Mouse (Mus musculus): Measurements from ENCODE around the gene Zcchc7. TPM values are rescaled to one million over a fixed set of nuclear protein-coding genes. Genes with fewer than 3 reads are reported as not detected.

Gene Zcchc7
- total and polyA plus RNA-seq, 2 experiments from 2014 or later: 18.9 to 31.6 TPM

DNA sequence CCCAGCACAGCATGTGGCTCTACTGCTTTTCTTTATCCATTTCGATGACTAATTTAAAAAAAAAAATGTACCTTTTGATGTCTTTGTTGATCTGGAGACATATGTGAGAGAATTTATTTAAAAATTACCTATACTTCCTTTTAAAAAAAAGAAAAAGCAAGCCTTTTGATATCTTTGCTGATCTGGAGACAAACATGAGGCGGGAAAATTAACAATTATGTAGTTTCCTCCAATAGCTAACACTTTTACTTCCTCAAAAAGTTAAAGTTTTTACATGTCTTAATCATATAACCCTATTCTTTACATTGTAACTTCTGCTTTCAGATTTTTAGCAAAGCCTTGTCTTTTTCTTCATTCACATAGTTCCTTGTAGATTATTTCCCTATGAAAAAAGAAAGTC, 155.2 kb downstream of the Zcchc7 start:
- ATAC-seq (no peak), DNase-seq (ENCODE audit: low spot score) (no peak)
- Histone ChIP-seq H3K9me3 (ENCODE audit: low read length) (no peaks in the 10 kb centered on the region), H3K4me3 (ENCODE audit: low read length) (no peak overlapping the region), H3K4me2 (ENCODE audit: low read depth, low read length) (no peak overlapping the region), H3K4me1 (ENCODE audit: insufficient read depth, low read length) (peaks cover 3% of the 10 kb centered on the region; the same call in 1 of the 2 replicates), H3K36me3 (ENCODE audit: insufficient read depth, low read length) (no peaks in the 10 kb centered on the region), H3K27me3 (ENCODE audit: insufficient read depth, low read length) (no peaks in the 10 kb centered on the region), H3K27ac (no peak overlapping the region), H3K9ac (replicated peaks; ENCODE audit: low read length) (no peak overlapping the region)
- TF ChIP-seq CTCF (IDR thresholded peaks at IDR 0.05; ENCODE audit: low read depth): no peak
- 60% methylated on average over 2 of the region's 2 CpGs for WGBS

DNA sequence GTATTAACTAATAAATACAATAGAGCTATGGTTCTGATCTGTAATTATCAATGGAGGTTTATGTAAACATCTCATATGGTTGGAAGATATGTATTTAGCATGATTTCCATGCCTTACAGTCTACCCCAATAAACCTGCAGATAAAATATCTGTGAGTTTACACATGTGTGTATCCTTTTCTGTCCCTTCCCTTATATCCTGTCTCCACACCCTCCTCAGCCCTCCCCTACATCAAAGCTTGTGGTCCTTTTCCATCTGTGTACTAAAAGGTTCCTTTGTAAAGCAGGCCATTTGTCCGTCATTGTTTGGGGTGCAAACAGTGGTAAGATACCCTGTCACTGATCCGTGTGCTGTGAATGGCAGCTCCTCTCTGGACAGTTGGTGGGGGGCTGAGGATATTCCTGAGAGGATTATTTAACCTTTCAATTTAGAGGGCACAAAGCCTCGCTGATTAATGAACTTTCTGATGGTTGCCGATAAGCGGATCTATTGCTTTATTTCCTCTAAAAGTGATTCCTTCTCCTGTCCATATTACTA, 161.7 kb downstream of the Zcchc7 start:
- no peaks in the 10 kb centered on the region for H3K4me1 ChIP-seq (ENCODE audit: insufficient read depth, low read length)
- no peak overlapping the region for H3K9ac ChIP-seq (replicated peaks; ENCODE audit: low read length)
- no peak for ATAC-seq
- WGBS: 43% methylated on average over 5 of the region's 5 CpGs
- H3K36me3 ChIP-seq (ENCODE audit: insufficient read depth, low read length): no peaks in the 10 kb centered on the region
- H3K4me2 ChIP-seq (ENCODE audit: low read depth, low read length): no peak overlapping the region
- no peak overlapping the region for H3K4me3 ChIP-seq (ENCODE audit: low read length)
- no peaks in the 10 kb centered on the region for H3K9me3 ChIP-seq (ENCODE audit: low read length)
- H3K27ac ChIP-seq: no peak overlapping the region
- DNase-seq (ENCODE audit: low spot score): no peak
- H3K27me3 ChIP-seq (ENCODE audit: insufficient read depth, low read length): no peaks in the 10 kb centered on the region
- no peak for TF ChIP-seq CTCF (IDR thresholded peaks at IDR 0.05; ENCODE audit: low read depth)

DNA sequence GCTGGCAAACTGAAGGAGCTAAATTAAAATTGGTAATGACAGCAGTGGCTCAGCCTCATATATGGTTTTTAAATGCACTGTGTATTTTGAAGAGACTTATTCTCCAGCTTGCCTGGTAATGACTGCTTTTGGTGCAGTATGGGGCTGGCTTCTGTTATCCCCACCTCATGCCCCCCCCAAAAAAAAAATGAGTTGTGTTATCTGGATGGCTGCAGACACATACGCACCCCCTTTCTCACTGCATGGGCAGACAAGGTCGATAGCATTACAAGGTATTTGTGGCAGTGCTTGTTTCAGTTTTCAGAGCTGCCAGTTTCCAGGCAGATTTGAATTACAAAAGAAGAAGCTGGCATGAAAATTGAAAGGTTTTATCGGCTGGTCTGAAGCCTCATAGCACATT, 162.2 kb downstream of the Zcchc7 start:
- Histone ChIP-seq H3K4me1 (ENCODE audit: insufficient read depth, low read length) (no peaks in the 10 kb centered on the region), H3K4me3 (ENCODE audit: low read length) (no peak overlapping the region), H3K27me3 (ENCODE audit: insufficient read depth, low read length) (no peaks in the 10 kb centered on the region), H3K9me3 (ENCODE audit: low read length) (no peaks in the 10 kb centered on the region), H3K27ac (no peak overlapping the region), H3K4me2 (ENCODE audit: low read depth, low read length) (no peak overlapping the region), H3K9ac (replicated peaks; ENCODE audit: low read length) (no peak overlapping the region), H3K36me3 (ENCODE audit: insufficient read depth, low read length) (no peaks in the 10 kb centered on the region)
- DNase-seq (ENCODE audit: low spot score) (no peak), ATAC-seq (no peak)
- TF ChIP-seq CTCF (IDR thresholded peaks at IDR 0.05; ENCODE audit: low read depth): no peak
- WGBS: 15% methylated on average over 3 of the region's 3 CpGs

DNA sequence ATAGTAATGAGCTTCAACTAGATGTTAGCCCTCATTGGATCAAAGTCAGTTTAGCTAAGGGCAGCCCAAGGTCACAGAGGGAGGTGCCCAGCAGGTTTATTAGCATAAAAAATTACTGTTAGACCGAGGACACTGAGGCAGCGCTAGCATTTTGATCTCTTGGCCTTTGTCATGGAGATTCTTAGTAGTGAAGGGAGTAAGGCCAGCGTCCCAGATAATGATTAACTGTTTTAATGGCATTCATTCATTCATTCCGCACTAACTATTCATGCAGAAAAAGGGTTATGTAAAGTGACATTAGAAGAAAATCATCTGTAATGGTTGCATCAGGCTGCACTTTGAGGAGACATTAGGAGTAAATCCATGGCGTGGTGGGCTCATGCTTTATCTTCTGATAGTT, 165.2 kb downstream of the Zcchc7 start:
- Histone ChIP-seq H3K4me2 (ENCODE audit: low read depth, low read length) (no peak overlapping the region), H3K36me3 (ENCODE audit: insufficient read depth, low read length) (no peaks in the 10 kb centered on the region), H3K27me3 (ENCODE audit: insufficient read depth, low read length) (no peaks in the 10 kb centered on the region), H3K27ac (no peak overlapping the region), H3K9me3 (ENCODE audit: low read length) (no peaks in the 10 kb centered on the region), H3K4me1 (ENCODE audit: insufficient read depth, low read length) (no peaks in the 10 kb centered on the region), H3K9ac (replicated peaks; ENCODE audit: low read length) (no peak overlapping the region), H3K4me3 (ENCODE audit: low read length) (no peak overlapping the region)
- no peak for TF ChIP-seq CTCF (IDR thresholded peaks at IDR 0.05; ENCODE audit: low read depth)
- DNase-seq (ENCODE audit: low spot score): no peak
- no peak for ATAC-seq
- WGBS: 44% methylated on average over 5 of the region's 5 CpGs

DNA sequence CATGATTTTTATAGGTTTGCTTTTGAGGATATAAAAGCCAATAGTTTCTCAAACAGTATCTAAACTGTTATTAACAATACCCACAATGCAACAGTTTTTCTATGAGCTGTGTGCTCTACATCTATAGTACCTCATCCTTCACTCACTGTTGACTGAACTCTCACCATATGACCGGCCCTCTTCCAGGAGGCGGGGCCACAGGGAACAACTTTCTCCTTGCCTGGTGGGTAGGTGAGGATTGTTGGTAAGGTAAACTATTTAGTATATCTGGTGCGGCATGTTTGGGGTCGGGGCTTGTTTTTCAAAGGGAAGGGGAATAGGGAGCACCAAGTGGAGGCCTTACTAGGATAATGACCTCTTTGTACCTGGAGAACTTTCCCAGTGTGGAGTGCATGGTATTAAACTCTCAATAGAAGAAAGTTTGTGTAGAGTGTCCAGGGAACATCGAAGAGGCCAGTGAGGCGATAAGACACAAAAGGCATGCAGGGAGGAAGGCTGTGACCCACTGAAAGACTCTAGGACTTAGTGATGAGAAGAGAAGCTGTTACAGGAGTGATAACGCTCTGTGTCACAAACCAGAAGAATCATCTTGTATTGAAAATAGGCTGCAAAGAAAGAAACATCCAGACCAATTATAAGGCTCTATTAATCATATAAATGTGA, 166.9 kb downstream of the Zcchc7 start:
- Histone ChIP-seq H3K4me2 (ENCODE audit: low read depth, low read length) (no peak overlapping the region), H3K27me3 (ENCODE audit: insufficient read depth, low read length) (no peaks in the 10 kb centered on the region), H3K4me1 (ENCODE audit: insufficient read depth, low read length) (no peaks in the 10 kb centered on the region), H3K27ac (no peak overlapping the region), H3K9me3 (ENCODE audit: low read length) (no peaks in the 10 kb centered on the region), H3K9ac (replicated peaks; ENCODE audit: low read length) (no peak overlapping the region), H3K36me3 (ENCODE audit: insufficient read depth, low read length) (peaks cover 4% of the 10 kb centered on the region; the same call in 1 of the 2 replicates), H3K4me3 (ENCODE audit: low read length) (no peak overlapping the region)
- WGBS: 93% methylated on average over 7 of the region's 7 CpGs
- DNase-seq (ENCODE audit: low spot score) (no peak), ATAC-seq (no peak)
- TF ChIP-seq CTCF (IDR thresholded peaks at IDR 0.05; ENCODE audit: low read depth): no peak

DNA sequence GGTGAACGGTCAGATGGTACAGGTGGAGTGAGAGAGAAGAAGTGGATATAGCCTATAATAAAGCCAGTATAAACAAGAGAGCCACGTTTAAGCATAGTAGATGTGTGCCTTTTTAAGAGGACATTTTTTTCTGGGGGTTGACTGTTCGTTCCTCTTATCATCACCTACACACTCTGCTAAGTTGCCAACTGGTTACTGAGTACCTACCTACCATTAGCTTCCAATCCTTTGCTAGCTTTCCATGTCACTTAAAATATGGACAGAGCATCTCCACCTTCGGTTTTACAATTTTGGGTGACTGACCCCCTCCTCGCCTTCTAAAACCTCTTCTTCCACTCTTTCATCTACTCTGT, 167.4 kb downstream of the Zcchc7 start:
- Histone ChIP-seq H3K27ac (no peak overlapping the region), H3K4me1 (ENCODE audit: insufficient read depth, low read length) (no peaks in the 10 kb centered on the region), H3K9ac (replicated peaks; ENCODE audit: low read length) (no peak overlapping the region), H3K4me3 (ENCODE audit: low read length) (no peak overlapping the region), H3K36me3 (ENCODE audit: insufficient read depth, low read length) (peaks cover 4% of the 10 kb centered on the region; the same call in 1 of the 2 replicates), H3K9me3 (ENCODE audit: low read length) (no peaks in the 10 kb centered on the region), H3K27me3 (ENCODE audit: insufficient read depth, low read length) (no peaks in the 10 kb centered on the region), H3K4me2 (ENCODE audit: low read depth, low read length) (no peak overlapping the region)
- 94% methylated on average over 5 of the region's 5 CpGs for WGBS
- DNase-seq (ENCODE audit: low spot score): no peak
- no peak for TF ChIP-seq CTCF (IDR thresholded peaks at IDR 0.05; ENCODE audit: low read depth)
- ATAC-seq: no peak

DNA sequence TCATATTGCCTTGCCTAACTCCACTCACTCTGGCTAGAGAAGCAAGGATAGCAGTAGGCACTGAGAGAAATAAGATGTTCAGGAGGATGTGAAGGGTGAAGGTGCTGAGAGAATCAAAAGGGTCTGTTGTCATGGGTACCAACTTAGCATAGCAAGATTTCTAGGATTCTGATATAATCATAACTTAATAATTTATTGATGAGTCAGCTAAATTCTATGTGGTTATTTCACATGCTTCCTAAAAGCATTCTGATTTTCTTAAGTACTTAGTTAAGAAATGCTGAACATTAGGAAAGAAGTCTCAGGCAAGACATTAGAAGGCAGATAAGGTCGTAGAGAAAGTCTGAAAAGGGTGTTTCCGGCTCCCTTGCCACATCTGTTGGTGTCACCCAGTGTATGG, 172.3 kb downstream of the Zcchc7 start:
- Histone ChIP-seq H3K27me3 (ENCODE audit: insufficient read depth, low read length) (no peaks in the 10 kb centered on the region), H3K36me3 (ENCODE audit: insufficient read depth, low read length) (peaks cover 22% of the 10 kb centered on the region), H3K9me3 (ENCODE audit: low read length) (no peaks in the 10 kb centered on the region), H3K9ac (replicated peaks; ENCODE audit: low read length) (no peak overlapping the region), H3K4me2 (ENCODE audit: low read depth, low read length) (no peak overlapping the region), H3K4me1 (ENCODE audit: insufficient read depth, low read length) (no peaks in the 10 kb centered on the region), H3K4me3 (ENCODE audit: low read length) (no peak overlapping the region), H3K27ac (no peak overlapping the region)
- ATAC-seq (no peak), DNase-seq (ENCODE audit: low spot score) (no peak)
- WGBS: 86% methylated on average over 2 of the region's 2 CpGs
- TF ChIP-seq CTCF (IDR thresholded peaks at IDR 0.05; ENCODE audit: low read depth): no peak

All from hindbrain, postnatal 0 days (tissue).